Mouse (Mus musculus): ENCODE results near the gene Bysl.

GRCm38 (mm10) chr17:47562875-47563274, 48.4 kb downstream of the Bysl start:
- TF ChIP-seq POLR2AphosphoS5 (IDR thresholded peaks at IDR 0.05; ENCODE audit: insufficient replicate concordance, low read depth, low read length): no peak
- TF ChIP-seq CTCF (IDR thresholded peaks at IDR 0.05; ENCODE audit: low read depth, low read length): no peak
